Mouse (Mus musculus) hindbrain, postnatal 0 days (tissue): ENCODE measurements at regions not wholly inside any gene's neighbourhood (a gene's known extent, or its start where the extent isn't known, plus 50 kb on each side); places are given as distances from the start of the nearest gene placed in this dataset.
A peak's percentile ranks its signal among the peaks of the same experiment; 100 is the strongest.

Experiments used
- ATAC-seq: fragments of 200-750 bp; cut with Nextera tagmentation; 2 replicates; pipeline ENCODE4 v1.8.0; 2017; ENCODE audit warnings: mild to moderate bottlenecking, moderate TSS enrichment, moderate library complexity
- DNase-seq: peaks from one replicate; pipeline ENCODE4 v3.0.0-alpha.2; 2015; ENCODE audit warnings: low spot score
- H3K27ac ChIP-seq: fragments of 300-500 bp; sonication (generic); 2 replicates; pipeline ENCODE4 v1.5.1; 2014; ENCODE audit warnings: mild to moderate bottlenecking
- H3K27me3 ChIP-seq: fragments of 300-500 bp; sonication (generic); 2 replicates; pipeline ENCODE4 v1.6.1; 2014; ENCODE audit warnings: low read length, mixed read lengths; ENCODE audit not compliant: insufficient read depth
- H3K36me3 ChIP-seq: fragments of 300-500 bp; sonication (generic); 2 replicates; pipeline ENCODE4 v1.6.1; 2014; ENCODE audit warnings: low read length, mixed read lengths; ENCODE audit not compliant: insufficient read depth
- H3K4me1 ChIP-seq: fragments of 300-500 bp; sonication (generic); 2 replicates; pipeline ENCODE4 v1.6.1; 2014; ENCODE audit warnings: antibody characterized with exemption, low read length, mixed read lengths; ENCODE audit not compliant: insufficient read depth
- H3K4me2 ChIP-seq: fragments of 300-500 bp; sonication (generic); 2 replicates; pipeline ENCODE4 v1.6.1; 2014; ENCODE audit warnings: low read depth, mild to moderate bottlenecking, low read length, moderate library complexity, mixed read lengths
- H3K4me3 ChIP-seq: fragments of 300-500 bp; sonication (generic); 2 replicates; pipeline ENCODE4 v1.5.1; 2014; ENCODE audit warnings: low read length
- H3K9ac ChIP-seq: fragments of 300-500 bp; sonication (generic); replicated peaks from 2 replicates; pipeline ENCODE4 v1.6.1; 2014; ENCODE audit warnings: mild to moderate bottlenecking, low read length, moderate library complexity, mixed read lengths
- H3K9me3 ChIP-seq: fragments of 300-500 bp; sonication (generic); 2 replicates; pipeline ENCODE4 v1.6.1; 2016; ENCODE audit warnings: low read length, mixed read lengths
- CTCF ChIP-seq: IDR thresholded peaks from 2 replicates; pipeline ENCODE4 v1.5.1; 2016; ENCODE audit warnings: antibody characterized with exemption, control low read depth, low read depth
- WGBS: fragments of 180-500 bp; shearing (Covaris S2); extraction: QIAGEN DNeasy Blood & Tissue Kit; methylation state at CpG from one replicate; pipeline ENCODE4 v1.1.7; 2014; 5-methylcytosine and 5-hydroxymethylcytosine counted together

DNA sequence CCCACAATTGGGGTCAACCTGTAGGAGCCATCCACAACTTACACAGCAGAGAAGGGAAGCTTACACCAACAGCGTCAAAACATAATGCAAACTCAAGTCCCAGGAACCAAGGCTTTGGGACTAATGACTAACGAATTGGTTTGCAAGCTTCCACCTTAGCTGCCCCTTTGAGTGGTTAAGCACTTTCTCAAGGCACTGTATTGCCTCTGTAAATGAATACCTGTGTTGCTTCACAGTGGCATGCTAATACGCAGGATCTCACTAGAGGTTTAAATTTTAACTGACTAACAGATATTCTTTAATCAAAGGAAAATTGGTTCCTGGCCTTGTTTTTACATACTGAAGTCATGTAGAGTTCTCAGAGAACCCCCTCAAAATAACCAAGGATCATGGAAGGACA, 261.8 kb upstream of the Vstm2b start:
- H3K4me1 ChIP-seq: no peaks in the 10 kb centered on the region
- no peak overlapping the region for H3K4me2 ChIP-seq
- 94% methylated on average over 3 of the region's 3 CpGs for WGBS
- no peak overlapping the region for H3K9ac ChIP-seq
- no peak for TF ChIP-seq CTCF
- H3K9me3 ChIP-seq: no peaks in the 10 kb centered on the region
- DNase-seq: no peak
- ATAC-seq: no peak
- no peaks in the 10 kb centered on the region for H3K36me3 ChIP-seq
- H3K4me3 ChIP-seq: no peak overlapping the region
- no peak overlapping the region for H3K27ac ChIP-seq
- H3K27me3 ChIP-seq: no peaks in the 10 kb centered on the region

DNA sequence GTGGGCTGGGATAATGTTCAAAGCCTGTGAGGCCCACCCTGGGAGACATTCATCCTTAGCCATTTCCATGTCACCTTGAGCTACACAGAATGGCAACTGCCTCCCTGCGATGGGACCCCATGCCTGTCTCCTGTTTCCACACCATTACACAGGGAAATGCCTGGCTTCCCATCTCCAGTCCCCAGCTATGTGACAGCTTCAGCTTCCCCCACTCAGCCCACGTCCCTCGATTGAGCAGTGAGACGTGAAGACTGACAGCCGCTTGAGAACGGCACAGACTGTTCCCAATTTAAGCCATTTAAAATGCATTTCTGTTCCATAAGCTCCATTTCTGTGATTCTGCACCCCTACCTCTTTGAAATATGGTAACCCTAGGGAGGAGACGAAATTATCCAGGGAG, 243.1 kb upstream of the Vstm2b start:
- DNase-seq: peak; percentile 16
- WGBS: 39% methylated on average over 7 of the region's 7 CpGs
- no peak overlapping the region for H3K27ac ChIP-seq
- H3K27me3 ChIP-seq: no peaks in the 10 kb centered on the region
- no peak overlapping the region for H3K4me3 ChIP-seq
- TF ChIP-seq CTCF: no peak
- H3K9ac ChIP-seq: no peak overlapping the region
- H3K4me1 ChIP-seq: no peaks in the 10 kb centered on the region
- H3K9me3 ChIP-seq: no peaks in the 10 kb centered on the region
- peak; percentile 55; the same call in 1 of the 2 replicates for ATAC-seq
- no peaks in the 10 kb centered on the region for H3K36me3 ChIP-seq
- no peak overlapping the region for H3K4me2 ChIP-seq

DNA sequence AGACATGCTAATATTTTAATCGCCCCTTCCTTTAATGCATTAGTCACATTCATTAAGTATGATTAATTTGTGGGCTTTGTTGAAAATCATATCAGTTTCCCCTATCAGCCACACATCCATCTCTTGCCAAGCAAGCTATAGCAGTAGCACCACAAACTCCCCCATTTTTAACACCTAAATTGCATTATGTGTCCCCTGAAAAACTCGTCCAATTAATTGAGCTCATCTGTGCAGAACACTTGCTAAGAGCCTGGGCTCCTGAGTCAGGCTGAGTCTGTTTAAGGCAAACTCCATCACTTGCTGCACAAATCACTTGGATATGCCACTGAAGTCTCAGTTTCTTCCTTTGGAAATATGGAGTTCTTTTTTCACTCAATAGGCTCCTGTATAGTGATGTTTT, 242.7 kb upstream of the Vstm2b start:
- no peak overlapping the region for H3K9ac ChIP-seq
- ATAC-seq (no peak), DNase-seq (no peak)
- H3K27me3 ChIP-seq: no peaks in the 10 kb centered on the region
- H3K4me2 ChIP-seq: no peak overlapping the region
- no peaks in the 10 kb centered on the region for H3K36me3 ChIP-seq
- WGBS: 46% methylated on average over 2 of the region's 2 CpGs
- no peaks in the 10 kb centered on the region for H3K9me3 ChIP-seq
- no peak for TF ChIP-seq CTCF
- no peaks in the 10 kb centered on the region for H3K4me1 ChIP-seq
- H3K27ac ChIP-seq: no peak overlapping the region
- H3K4me3 ChIP-seq: no peak overlapping the region

DNA sequence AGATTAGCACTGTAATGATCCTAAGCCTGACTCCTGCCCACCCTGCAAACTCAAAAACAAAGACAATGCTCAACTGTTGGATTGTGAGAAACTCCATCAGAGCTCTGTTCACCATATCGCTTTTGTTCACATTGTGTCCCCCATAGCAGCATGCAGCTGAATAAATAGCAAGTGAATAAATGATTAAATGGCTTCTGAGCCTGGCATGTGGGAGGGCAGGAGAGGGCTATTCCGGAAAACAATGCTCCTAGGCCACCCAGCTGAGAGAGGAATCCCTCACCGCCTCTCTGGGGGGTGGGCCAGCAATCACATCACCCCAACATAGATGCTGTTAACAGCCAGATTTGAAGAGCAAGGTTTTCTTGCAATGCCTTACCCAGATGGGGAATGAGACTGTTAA, 238.5 kb upstream of the Vstm2b start:
- Histone ChIP-seq H3K4me3 (no peak overlapping the region), H3K9ac (no peak overlapping the region), H3K27ac (no peak overlapping the region), H3K36me3 (no peaks in the 10 kb centered on the region), H3K4me1 (no peaks in the 10 kb centered on the region), H3K4me2 (no peak overlapping the region), H3K9me3 (no peaks in the 10 kb centered on the region), H3K27me3 (no peaks in the 10 kb centered on the region)
- no peak for TF ChIP-seq CTCF
- ATAC-seq (no peak), DNase-seq (no peak)
- 9% methylated on average over 3 of the region's 3 CpGs for WGBS

DNA sequence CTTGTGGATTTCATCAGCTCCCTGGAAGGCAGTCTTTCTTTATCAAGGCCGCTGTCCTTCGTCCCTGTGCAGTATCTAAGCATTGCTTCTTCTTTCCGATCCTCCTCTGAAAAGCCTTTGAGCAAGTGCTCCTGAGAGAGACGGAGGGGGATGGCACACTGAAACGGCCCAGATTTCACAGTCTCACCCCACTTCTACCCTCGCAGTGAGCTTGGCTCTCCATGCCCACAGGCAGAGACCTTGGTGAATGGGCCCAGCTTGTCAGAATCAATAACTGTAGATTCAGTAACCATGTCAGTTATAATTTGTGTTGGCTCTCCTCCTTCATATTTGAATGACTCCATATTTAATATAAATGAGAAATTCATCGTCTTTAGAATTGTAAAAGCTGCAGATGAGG, 234.3 kb upstream of the Vstm2b start:
- Histone ChIP-seq H3K4me3 (no peak overlapping the region), H3K4me2 (no peak overlapping the region), H3K9ac (no peak overlapping the region), H3K9me3 (no peaks in the 10 kb centered on the region), H3K36me3 (no peaks in the 10 kb centered on the region), H3K27me3 (no peaks in the 10 kb centered on the region), H3K27ac (no peak overlapping the region), H3K4me1 (no peaks in the 10 kb centered on the region)
- WGBS: 73% methylated on average over 7 of the region's 7 CpGs
- DNase-seq: no peak
- no peak for ATAC-seq
- no peak for TF ChIP-seq CTCF

DNA sequence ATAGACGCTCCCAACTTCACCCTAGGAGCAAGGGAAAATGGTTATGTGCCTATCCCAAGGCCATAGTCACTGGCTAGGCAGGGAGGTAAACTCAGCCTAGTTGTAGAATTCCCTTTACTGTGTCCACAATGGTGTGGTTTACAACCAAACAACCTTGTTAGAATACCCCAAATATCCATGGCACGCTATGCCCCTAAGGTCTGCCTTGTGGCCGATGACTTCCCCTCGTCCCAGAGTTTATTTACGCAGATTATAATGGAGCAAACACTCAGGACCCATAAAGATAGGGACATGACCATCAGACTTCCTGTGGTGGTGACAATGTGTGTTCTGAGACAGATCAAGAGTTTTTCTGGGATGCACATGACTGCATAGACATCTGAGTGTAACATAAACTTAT, 231.5 kb upstream of the Vstm2b start:
- H3K4me1 ChIP-seq: no peaks in the 10 kb centered on the region
- no peaks in the 10 kb centered on the region for H3K36me3 ChIP-seq
- H3K4me3 ChIP-seq: no peak overlapping the region
- H3K27me3 ChIP-seq: no peaks in the 10 kb centered on the region
- DNase-seq (no peak), ATAC-seq (no peak)
- H3K27ac ChIP-seq: no peak overlapping the region
- WGBS: 90% methylated on average over 5 of the region's 5 CpGs
- no peak overlapping the region for H3K4me2 ChIP-seq
- no peak for TF ChIP-seq CTCF
- no peak overlapping the region for H3K9ac ChIP-seq
- no peaks in the 10 kb centered on the region for H3K9me3 ChIP-seq

DNA sequence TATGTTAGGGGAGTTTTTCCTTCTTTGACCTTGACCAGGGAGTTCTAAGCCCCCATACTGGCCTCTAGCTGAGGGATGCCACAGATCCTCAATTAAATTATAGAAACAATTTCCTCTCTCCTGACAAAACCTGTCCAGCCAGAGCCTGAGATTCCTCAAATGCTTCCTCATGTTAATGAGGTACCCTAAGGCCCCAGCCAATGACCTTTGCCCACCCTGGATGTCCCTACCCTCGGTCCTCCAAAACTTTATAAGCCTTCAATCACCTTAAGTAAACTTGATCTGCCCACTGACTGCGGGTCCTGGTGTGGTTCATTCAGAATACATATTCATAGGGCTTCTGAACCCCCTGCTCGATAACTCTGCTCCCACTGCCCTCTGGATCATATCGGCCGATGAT, 227.7 kb upstream of the Vstm2b start:
- Histone ChIP-seq H3K4me2 (no peak overlapping the region), H3K4me1 (no peaks in the 10 kb centered on the region), H3K27ac (no peak overlapping the region), H3K36me3 (no peaks in the 10 kb centered on the region), H3K27me3 (no peaks in the 10 kb centered on the region), H3K9me3 (no peaks in the 10 kb centered on the region), H3K4me3 (no peak overlapping the region), H3K9ac (no peak overlapping the region)
- WGBS: 80% methylated on average over 5 of the region's 5 CpGs
- TF ChIP-seq CTCF: no peak
- no peak for DNase-seq
- ATAC-seq: no peak
